Mouse (Mus musculus) stomach, postnatal 0 days (tissue): ENCODE measurements around the gene Fam89b.

Source experiments
- CTCF ChIP-seq: IDR thresholded peaks from 2 replicates; pipeline ENCODE4 v1.5.1; 2016; ENCODE audit warnings: antibody characterized with exemption, low read depth, mild to moderate bottlenecking, moderate library complexity
- EP300 ChIP-seq: optimal IDR thresholded peaks from 2 replicates; pipeline ENCODE3; 2016; ENCODE audit warnings: antibody characterized with exemption

DNA sequence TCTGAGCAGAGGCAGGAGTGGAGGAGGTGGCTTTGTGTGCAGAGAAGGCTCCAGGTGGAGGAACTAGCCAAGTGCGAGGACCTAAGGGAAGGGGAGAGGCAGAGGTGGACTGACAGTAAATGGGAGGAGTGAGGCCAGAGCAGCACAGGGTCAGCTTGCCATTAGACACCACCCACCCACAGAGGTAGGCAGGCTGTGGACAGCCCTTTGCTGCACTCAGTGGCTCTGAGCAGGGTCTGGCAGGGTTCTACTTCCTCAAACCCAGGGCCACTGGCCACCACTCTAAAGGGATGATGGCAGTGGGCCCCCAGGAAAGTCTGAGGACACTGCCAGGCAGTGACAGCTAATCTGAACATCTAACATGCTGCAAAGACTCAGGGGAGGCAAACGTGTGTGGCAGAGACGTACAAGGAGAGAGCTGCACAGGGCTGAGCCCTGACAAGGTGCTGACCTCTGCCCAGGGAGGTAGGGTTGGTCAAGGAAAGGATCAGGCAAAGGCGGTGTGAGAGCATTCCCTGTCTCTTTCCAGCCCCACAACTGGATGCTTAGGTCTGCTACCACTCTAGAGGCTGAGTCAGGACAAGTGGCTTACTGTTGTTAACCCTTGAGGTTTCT, 5.4 kb downstream of the Fam89b start:
- TF ChIP-seq CTCF (no peak), EP300 (no peak)
